Mouse (Mus musculus): ENCODE results near the gene Itpr1. TPM values are rescaled to one million over a fixed set of nuclear protein-coding genes. Genes with fewer than 3 reads are reported as not detected.

Gene Itpr1
- polyA plus RNA-seq, 1 experiment: 68.2 TPM

DNA sequence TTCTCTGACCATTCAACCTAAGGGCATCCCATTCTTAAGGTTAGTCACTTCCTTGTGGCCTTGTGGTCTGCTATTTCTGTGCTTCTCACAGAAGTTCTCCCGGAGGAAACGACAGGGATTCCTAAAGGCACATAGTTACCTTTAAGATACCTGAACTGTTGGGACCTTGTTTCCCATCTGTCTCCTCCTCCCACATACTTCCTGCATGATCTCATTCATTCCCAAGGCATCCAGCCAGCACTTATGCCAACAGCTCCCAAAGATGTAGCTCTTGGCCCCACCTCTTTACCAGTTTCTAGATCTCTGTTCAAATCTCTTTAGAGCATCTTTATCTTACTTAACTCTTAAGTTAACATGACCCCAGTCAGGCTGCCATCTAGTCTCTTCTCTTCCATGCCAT is 238.6 kb downstream of the Itpr1 start:
- H3K36me3 ChIP-seq (ENCODE audit: control insufficient read depth, insufficient read depth, low read length): no peaks in the 10 kb centered on the region
- H3K4me1 ChIP-seq (ENCODE audit: control insufficient read depth, insufficient read depth, low read length): peaks cover 55% of the 10 kb centered on the region
- no peak for DNase-seq
- H3K4me3 ChIP-seq (ENCODE audit: insufficient read depth, low read depth, low read length): no peak overlapping the region
- no peaks in the 10 kb centered on the region for H3K27me3 ChIP-seq (replicated peaks; ENCODE audit: control insufficient read depth, insufficient read depth, low read length)
- TF ChIP-seq POLR2A (IDR thresholded peaks at IDR 0.05; ENCODE audit: low read depth, low read length) (no peak), CTCF (conservative IDR thresholded peaks at IDR 0.05; ENCODE audit: insufficient read depth, insufficient read length, low read depth, low read length) (no peak)
- 64% methylated on average over 2 of the region's 2 CpGs for WGBS
- H3K27ac ChIP-seq (ENCODE audit: insufficient read depth, low read depth, low read length): no peak overlapping the region

DNA sequence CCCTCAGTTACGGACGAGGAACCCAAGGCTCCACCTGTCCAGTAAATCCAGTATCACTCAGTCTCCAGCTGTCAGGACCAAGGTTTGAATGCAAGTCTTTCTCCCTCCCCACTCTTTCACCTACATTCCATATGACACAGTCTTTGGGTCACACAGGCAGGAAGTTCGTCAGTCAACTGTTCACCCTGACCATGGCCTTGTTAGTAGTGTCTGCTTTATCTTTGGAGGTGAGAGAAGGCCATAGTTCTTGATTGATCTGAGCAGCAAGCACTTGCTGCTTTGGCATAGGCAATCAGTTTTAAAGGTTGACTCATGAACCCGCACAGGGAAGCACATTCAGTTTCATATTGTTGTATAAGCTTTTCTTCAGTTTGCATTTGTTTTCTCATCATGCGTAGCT is 240.7 kb downstream of the Itpr1 start:
- Histone ChIP-seq H3K27ac (ENCODE audit: insufficient read depth, low read depth, low read length) (peak overlapping the region; percentile 42), H3K27me3 (replicated peaks; ENCODE audit: control insufficient read depth, insufficient read depth, low read length) (no peaks in the 10 kb centered on the region), H3K4me3 (ENCODE audit: insufficient read depth, low read depth, low read length) (no peak overlapping the region), H3K36me3 (ENCODE audit: control insufficient read depth, insufficient read depth, low read length) (no peaks in the 10 kb centered on the region), H3K4me1 (ENCODE audit: control insufficient read depth, insufficient read depth, low read length) (peaks cover 49% of the 10 kb centered on the region)
- DNase-seq: no peak
- TF ChIP-seq POLR2A (IDR thresholded peaks at IDR 0.05; ENCODE audit: low read depth, low read length) (no peak), CTCF (conservative IDR thresholded peaks at IDR 0.05; ENCODE audit: insufficient read depth, insufficient read length, low read depth, low read length) (no peak)
- 80% methylated on average over 5 of the region's 5 CpGs for WGBS

DNA sequence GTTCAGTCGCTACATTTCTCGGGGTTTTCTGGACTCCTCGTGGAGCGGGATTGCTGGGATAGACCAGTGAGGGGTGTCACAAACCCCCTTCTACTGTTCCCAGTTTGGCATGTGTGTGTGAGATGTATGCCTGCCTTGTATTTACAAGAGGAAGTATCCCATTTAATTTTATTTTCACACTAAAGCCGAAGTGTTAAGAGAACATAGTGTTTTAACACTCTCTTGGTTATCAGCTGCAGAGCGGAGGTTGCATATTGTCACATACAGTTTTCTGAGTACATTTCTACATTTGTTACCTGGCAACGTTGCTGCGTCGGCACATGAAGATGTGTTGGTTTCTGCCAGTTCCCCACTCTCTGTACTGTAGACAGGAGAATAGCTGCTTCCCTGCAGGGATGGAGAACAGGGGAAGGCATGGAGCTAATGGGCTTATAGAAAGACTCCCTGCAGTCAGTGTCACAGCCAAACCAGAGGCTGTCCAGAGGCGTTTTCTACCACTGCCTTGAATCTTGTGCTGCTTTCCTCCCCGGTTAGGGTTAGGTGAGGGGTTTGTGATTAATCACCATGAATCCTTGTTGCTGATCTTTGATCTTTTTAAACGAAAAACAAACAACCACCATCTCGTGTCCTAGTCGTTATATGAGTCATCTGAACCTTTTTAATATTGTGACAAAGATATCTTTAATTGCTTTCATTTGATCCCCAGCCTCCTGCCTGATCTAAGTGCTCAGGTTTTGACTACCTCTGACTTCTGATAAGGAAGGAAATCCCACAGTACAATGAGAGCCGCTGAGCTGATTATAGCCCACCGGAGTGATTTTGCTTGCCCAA is 241.4 kb downstream of the Itpr1 start:
- TF ChIP-seq CTCF (conservative IDR thresholded peaks at IDR 0.05; ENCODE audit: insufficient read depth, insufficient read length, low read depth, low read length) (no peak), POLR2A (IDR thresholded peaks at IDR 0.05; ENCODE audit: low read depth, low read length) (no peak)
- Histone ChIP-seq H3K4me3 (ENCODE audit: insufficient read depth, low read depth, low read length) (no peak overlapping the region), H3K27me3 (replicated peaks; ENCODE audit: control insufficient read depth, insufficient read depth, low read length) (no peaks in the 10 kb centered on the region), H3K36me3 (ENCODE audit: control insufficient read depth, insufficient read depth, low read length) (no peaks in the 10 kb centered on the region), H3K4me1 (ENCODE audit: control insufficient read depth, insufficient read depth, low read length) (peaks cover 50% of the 10 kb centered on the region), H3K27ac (ENCODE audit: insufficient read depth, low read depth, low read length) (peak overlapping the region; percentile 96; the same call in 1 of the 2 replicates)
- no peak for DNase-seq
- WGBS: 78% methylated on average over 16 of the region's 16 CpGs

DNA sequence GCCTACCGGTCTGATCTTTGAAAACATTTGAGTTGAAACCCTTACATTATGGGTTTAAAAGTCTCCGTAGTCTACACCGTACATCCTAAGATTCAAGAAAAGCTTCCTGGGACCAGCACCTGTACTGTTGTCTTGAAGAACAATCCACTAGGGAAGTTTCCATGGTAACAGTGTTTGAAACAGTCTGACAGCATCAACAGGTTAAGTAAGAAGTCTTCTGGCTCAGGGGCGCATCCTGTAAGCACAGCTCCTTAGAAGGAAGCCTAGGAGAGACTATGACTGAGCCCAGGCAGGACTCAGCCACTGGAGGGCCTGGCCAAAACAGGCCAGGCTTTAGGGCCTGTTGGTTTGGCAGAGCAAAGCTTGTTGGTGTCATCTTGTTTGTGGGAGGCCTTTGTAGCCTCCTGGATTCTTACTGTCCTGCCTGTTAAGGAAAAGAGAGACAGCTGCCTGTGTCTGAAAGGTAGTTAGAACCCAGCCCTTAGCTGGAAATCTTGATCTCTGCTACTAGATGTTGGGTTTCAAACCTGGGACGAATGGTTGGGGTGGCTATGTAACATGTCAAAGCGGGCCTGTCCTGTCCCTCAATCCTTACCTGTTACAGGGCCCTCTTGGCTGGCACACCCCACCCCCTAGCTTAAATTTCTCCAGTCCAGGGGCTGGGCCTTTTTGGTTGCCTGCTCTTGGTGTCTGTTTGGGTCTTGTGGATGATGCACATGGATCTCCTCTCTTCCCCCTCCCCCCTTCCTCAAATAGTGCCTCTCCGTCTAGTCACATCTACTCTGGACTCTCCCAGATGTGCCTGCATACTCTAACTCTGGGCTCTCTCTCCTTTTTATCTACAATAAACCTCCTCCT is 242.3 kb downstream of the Itpr1 start:
- WGBS: 89% methylated on average over 7 of the region's 7 CpGs
- H3K27me3 ChIP-seq (replicated peaks; ENCODE audit: control insufficient read depth, insufficient read depth, low read length): no peaks in the 10 kb centered on the region
- H3K27ac ChIP-seq (ENCODE audit: insufficient read depth, low read depth, low read length): peak overlapping the region; percentile 96
- DNase-seq: no peak
- H3K36me3 ChIP-seq (ENCODE audit: control insufficient read depth, insufficient read depth, low read length): no peaks in the 10 kb centered on the region
- peaks cover 49% of the 10 kb centered on the region for H3K4me1 ChIP-seq (ENCODE audit: control insufficient read depth, insufficient read depth, low read length)
- no peak overlapping the region for H3K4me3 ChIP-seq (ENCODE audit: insufficient read depth, low read depth, low read length)
- TF ChIP-seq POLR2A (IDR thresholded peaks at IDR 0.05; ENCODE audit: low read depth, low read length): no peak
- TF ChIP-seq CTCF (conservative IDR thresholded peaks at IDR 0.05; ENCODE audit: insufficient read depth, insufficient read length, low read depth, low read length): no peak

DNA sequence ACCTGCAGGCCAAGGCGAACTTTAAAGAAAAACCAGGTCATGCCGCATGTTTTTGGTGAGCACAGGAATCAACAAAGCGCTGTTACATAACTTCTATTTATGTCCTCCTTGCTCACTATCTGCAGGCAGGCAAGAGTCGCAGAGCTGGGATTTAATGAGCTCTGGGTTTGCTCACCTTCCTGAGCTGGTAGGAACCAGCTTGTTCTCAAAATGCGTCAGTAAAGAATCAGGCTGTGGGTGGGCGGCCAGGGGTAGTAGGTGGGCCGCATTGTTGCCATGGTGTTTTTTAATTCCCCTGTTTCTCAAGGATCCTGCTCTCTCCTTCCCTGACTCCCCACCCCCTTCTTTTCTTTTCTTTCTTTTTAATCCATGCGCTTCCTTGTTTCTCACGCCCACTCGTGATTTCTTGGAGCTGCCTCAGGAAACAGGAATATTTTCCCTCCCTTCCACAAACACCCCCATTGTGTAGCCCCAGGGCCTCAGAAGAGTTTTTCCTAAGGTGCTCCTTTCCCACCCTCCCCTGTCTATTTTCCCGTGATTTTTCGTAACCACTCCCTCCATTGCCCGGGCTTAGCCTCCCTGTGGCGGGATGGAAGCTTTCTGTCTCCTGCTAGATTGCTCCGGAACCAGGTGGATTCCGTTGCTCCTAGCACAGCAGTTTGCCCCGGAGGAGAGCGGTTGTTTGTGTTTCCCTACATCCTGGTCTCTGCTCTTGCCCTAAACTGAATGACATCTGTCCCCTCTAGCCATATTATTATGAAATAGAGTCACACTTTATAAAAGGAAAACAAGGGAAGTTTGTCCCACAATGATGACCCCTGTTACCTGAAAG is 243.6 kb downstream of the Itpr1 start:
- Histone ChIP-seq H3K27me3 (replicated peaks; ENCODE audit: control insufficient read depth, insufficient read depth, low read length) (no peaks in the 10 kb centered on the region), H3K36me3 (ENCODE audit: control insufficient read depth, insufficient read depth, low read length) (no peaks in the 10 kb centered on the region; the same call in 1 of the 2 replicates), H3K4me1 (ENCODE audit: control insufficient read depth, insufficient read depth, low read length) (peaks cover 46% of the 10 kb centered on the region), H3K27ac (ENCODE audit: insufficient read depth, low read depth, low read length) (peak overlapping the region; percentile 96), H3K4me3 (ENCODE audit: insufficient read depth, low read depth, low read length) (no peak overlapping the region; the same call in 1 of the 2 replicates)
- 11% methylated on average over 18 of the region's 18 CpGs for WGBS
- 0 out of 2 replicates have a peak, but pooled peaks have one; percentile 1 for TF ChIP-seq CTCF (conservative IDR thresholded peaks at IDR 0.05; ENCODE audit: insufficient read depth, insufficient read length, low read depth, low read length)
- TF ChIP-seq POLR2A (IDR thresholded peaks at IDR 0.05; ENCODE audit: low read depth, low read length): no peak
- peak; percentile 87 for DNase-seq

DNA sequence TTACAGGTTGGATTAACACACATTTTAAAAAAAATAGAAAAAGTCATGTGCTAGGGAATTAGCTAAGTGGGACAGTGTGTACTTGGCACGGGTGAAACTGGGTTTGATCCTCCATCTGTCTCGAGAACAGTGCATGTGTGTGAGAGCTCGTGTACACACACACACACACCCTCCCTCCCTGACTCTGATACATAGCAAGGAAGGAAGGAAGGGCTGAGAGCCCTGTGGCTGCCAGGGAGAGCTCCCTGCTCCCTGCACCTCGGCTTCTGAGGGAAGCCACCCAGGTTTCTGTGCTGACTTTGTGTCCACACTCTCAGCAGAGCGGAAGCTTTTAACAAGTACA is 244.1 kb downstream of the Itpr1 start:
- Histone ChIP-seq H3K4me3 (ENCODE audit: insufficient read depth, low read depth, low read length) (no peak overlapping the region), H3K27me3 (replicated peaks; ENCODE audit: control insufficient read depth, insufficient read depth, low read length) (no peaks in the 10 kb centered on the region), H3K4me1 (ENCODE audit: control insufficient read depth, insufficient read depth, low read length) (peaks cover 48% of the 10 kb centered on the region), H3K36me3 (ENCODE audit: control insufficient read depth, insufficient read depth, low read length) (no peaks in the 10 kb centered on the region; the same call in 1 of the 2 replicates), H3K27ac (ENCODE audit: insufficient read depth, low read depth, low read length) (peak overlapping the region; percentile 96)
- TF ChIP-seq CTCF (conservative IDR thresholded peaks at IDR 0.05; ENCODE audit: insufficient read depth, insufficient read length, low read depth, low read length) (no peak), POLR2A (IDR thresholded peaks at IDR 0.05; ENCODE audit: low read depth, low read length) (no peak)
- no peak for DNase-seq
- WGBS: 5% methylated on average over 5 of the region's 5 CpGs
